Mouse (Mus musculus) macrophage (primary cell): ENCODE measurements around the gene Rabgap1. TPM values are rescaled to one million over a fixed set of nuclear protein-coding genes. Genes with fewer than 3 reads are reported as not detected.
"Not testable (repeated sequence)": the region's sequence is repeated elsewhere in the genome, so short reads cannot be mapped to it uniquely, and the experiment has no call there.

ENCODE experiments used
- H3K27ac ChIP-seq: fragments of 350-480 bp; formaldehyde crosslinking; 2 replicates; pipeline ENCODE4 v1.9.0; 2021
- H3K36me3 ChIP-seq: fragments of 350-480 bp; formaldehyde crosslinking; 2 replicates; pipeline ENCODE4 v1.9.0; 2021; ENCODE audit errors: inconsistent target
- H3K4me3 ChIP-seq: fragments of 350-480 bp; formaldehyde crosslinking; 2 replicates; pipeline ENCODE4 v1.9.0; 2021; ENCODE audit errors: inconsistent target
- H3K79me2 ChIP-seq: fragments of 350-480 bp; formaldehyde crosslinking; 2 replicates; pipeline ENCODE4 v1.9.0; 2021; ENCODE audit errors: inconsistent target
- WGBS: methylation state at CpG from one replicate; pipeline ENCODE4 v1.1.7; 2026; ENCODE audit warnings: inconsistent platforms; ENCODE audit not compliant: missing documents; 5-methylcytosine and 5-hydroxymethylcytosine counted together
- polyA plus RNA-seq: library from polyadenylated mRNA; stranded (reverse); fragments of 250-400 nt; gene quantifications from 3 replicates; pipeline ENCODE4 v1.2.4, GENCODE M21; 2018; ENCODE audit warnings: inconsistent platforms

Rabgap1 gene
- polyA plus RNA-seq, 1 experiment from 2014 or later, result 51.7 TPM

DNA sequence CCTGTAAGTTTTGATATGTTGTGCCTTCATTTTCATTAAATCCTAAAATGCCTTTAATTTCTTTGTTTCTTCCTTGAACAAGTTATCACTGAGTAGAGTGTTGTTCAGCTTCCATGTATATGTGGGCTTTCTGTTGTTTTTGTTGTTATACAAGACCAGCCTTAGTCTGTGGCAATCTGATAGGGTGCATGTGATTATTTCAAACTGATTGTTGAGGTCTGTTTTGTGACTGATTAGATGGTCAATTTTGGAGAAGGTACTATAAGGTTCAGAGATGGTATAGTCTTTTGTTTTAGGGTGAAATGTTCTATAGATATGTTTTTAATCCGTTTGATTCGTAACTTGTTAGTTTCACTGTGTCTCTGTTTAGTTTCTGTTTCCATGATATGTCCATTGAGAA, 37.0 kb downstream of the Rabgap1 start:
- no peaks in the 10 kb centered on the region for H3K79me2 ChIP-seq
- 91% methylated on average over 2 of the region's 2 CpGs for WGBS
- H3K36me3 ChIP-seq, result peaks cover 40% of the 10 kb centered on the region
- no peak overlapping the region for H3K27ac ChIP-seq
- H3K4me3 ChIP-seq, result no peak overlapping the region

DNA sequence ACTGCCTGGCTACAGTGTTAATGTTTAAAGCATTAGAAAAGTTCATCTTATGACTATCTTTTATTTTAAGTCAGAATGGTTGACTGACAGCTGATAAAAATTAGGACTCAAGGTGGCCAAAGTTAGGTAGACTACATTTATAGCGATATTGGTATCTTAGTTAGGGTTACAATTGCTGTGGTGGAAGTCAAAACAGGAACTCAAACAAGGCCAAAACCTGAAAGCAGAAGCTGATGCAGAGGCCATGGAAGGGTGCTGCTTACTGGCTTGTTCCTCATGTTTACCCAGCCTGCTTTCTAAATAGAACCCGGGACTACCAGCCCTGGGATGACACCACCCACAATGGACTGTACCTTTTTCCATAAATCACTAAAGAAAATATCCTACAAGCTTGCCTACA, 41.1 kb downstream of the Rabgap1 start:
- H3K36me3 ChIP-seq, result peaks cover 22% of the 10 kb centered on the region
- no peak overlapping the region for H3K27ac ChIP-seq
- WGBS, result 69% methylated on average over 2 of the region's 2 CpGs
- no peak overlapping the region for H3K4me3 ChIP-seq
- H3K79me2 ChIP-seq, result no peaks in the 10 kb centered on the region

DNA sequence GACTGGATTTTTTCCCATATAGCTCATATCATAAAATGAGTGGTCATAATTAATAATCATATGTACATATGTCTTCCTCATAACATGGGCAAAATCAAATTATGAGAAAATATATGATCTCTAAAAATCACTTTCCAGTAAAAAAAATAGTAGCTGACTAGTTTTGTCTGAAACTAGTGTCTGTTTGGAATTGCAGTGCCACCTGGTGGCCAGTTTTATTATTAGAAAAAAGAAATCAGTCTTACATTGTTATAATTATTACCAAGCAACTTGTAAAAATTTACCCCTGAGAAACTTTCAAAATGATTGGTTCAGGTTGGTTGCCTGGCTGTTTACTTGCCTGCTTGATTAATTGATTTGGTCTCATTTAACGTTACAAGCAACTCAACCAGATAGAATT, 42.3 kb downstream of the Rabgap1 start:
- Histone ChIP-seq H3K4me3 (no peak overlapping the region), H3K27ac (no peak overlapping the region), H3K79me2 (no peaks in the 10 kb centered on the region), H3K36me3 (peaks cover 23% of the 10 kb centered on the region)
- 92% methylated on average over 1 of the region's 1 CpGs for WGBS

DNA sequence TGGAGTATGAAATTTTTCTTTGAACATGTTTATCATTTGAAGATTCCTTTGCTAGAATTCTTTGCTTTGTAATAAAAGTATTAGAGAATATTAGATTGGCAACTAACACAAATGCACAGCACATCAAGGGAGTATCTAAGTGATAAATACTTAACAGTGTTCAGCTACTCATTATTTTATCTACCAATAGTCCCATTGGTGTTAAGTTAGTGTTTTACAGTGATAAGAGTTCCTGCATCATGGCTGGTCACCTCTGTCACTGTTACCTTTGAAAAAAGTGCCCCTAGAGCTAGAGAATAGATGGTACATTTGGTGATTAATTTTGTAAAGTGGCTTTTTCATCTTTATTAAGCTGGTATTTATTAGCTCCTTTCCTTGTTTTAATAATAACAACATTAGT, 43.3 kb downstream of the Rabgap1 start:
- Histone ChIP-seq H3K79me2 (no peaks in the 10 kb centered on the region), H3K4me3 (no peak overlapping the region), H3K27ac (no peak overlapping the region), H3K36me3 (peaks cover 34% of the 10 kb centered on the region)

DNA sequence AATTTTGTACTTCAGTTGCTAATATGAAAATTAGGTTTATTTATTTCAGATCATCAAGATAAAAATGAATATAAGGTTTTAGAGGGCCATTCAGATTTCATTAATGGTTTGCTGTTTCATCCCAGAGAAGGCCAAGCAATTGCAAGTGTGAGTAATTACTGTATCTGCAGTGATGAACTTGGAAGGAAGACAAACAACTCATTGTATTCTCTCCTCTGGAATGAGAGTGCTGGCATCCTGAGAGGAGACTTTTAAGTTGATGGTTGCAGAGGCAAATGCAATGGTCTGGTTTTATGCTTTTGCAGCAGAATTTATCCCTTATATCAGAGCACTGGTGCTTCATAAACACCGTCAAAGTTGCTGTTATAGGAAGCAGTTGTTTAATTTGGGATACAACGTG, 45.9 kb downstream of the Rabgap1 start:
- 100% methylated on average over 2 of the region's 2 CpGs for WGBS
- H3K27ac ChIP-seq, result no peak overlapping the region
- H3K36me3 ChIP-seq, result peaks cover 48% of the 10 kb centered on the region
- H3K79me2 ChIP-seq, result no peaks in the 10 kb centered on the region
- no peak overlapping the region for H3K4me3 ChIP-seq

DNA sequence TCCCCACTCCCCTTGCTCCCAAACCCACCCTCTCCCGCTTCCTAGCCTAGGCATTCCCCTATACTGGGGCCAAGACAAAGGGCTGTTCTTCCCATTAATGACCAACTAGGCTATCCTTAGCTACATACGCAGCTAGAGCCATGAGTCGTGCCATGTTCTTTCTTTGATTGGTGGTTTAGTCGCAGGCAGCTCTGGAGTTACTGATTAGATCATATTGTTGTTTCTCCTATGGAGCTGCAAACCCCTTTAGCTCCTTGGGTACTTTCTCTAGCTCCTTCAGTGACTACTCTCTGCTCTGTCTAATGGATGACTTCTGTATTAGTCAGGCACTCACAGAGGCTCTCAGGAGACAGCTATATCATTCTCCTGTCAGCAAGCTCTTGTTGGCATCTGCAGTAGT, 54.2 kb downstream of the Rabgap1 start:
- 100% methylated on average over 4 of the region's 4 CpGs for WGBS
- no peaks in the 10 kb centered on the region for H3K79me2 ChIP-seq
- peaks cover 65% of the 10 kb centered on the region for H3K36me3 ChIP-seq
- no peak overlapping the region for H3K27ac ChIP-seq
- H3K4me3 ChIP-seq, result no peak overlapping the region

DNA sequence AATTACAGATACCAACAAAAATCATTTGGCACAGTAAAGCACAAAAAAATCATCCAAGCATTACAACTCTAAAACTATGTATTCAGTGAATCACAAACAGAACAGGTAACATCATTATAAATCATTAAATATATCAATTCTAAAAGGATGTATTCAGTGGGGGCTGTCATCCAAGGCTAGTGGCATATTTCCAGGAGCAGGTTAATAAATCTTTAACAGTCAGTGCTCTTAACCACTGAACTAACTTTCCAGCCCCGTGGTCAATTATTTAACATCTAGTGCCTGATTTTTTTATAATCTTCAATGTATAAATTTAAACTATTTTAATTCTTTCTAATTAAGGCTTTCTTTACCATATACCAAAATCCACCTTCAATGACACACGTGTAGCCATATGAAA, 62.8 kb downstream of the Rabgap1 start:
- H3K36me3 ChIP-seq, result peaks cover 43% of the 10 kb centered on the region
- 80% methylated on average over 2 of the region's 2 CpGs for WGBS
- not testable (repeated sequence) for H3K79me2 ChIP-seq, H3K4me3 ChIP-seq, H3K27ac ChIP-seq

DNA sequence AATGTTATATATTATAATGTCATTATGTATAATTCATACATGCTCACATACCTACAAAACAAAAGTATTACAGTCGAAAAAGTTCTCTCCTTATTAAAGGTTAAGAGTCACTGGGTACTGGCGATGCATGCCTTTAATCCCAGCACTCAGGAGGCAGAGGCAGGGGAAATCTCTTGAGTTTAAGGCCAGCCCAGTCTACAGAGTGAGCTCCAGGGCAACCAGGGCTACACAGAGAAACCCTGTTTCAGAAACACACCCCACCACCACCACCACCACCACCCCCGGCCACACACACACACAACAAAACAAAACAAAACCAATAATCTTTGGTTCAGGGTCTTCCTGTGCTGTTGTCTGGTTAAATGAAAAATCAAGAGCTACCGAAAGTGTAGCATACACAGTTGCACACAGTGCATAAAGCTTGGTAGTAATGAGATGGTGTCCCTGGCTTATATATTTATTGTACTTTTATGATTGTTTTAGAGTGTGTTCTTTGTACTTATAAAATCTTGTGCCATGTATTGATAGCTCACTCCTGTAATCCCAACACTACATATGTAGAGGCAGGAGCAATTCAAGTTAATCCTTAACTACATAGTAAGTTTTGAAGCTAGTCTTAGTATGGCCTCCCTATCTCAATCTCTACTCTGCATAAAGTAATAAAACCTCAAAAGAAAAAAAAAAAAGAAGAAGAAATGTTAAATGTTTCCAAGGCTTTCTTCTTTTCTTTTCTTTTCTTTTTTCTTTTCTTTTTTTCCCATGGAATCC, 68.2 kb downstream of the Rabgap1 start:
- Histone ChIP-seq H3K36me3 (peaks cover 24% of the 10 kb centered on the region), H3K27ac (no peak overlapping the region), H3K79me2 (no peaks in the 10 kb centered on the region), H3K4me3 (no peak overlapping the region)
- 100% methylated on average over 4 of the region's 4 CpGs for WGBS

DNA sequence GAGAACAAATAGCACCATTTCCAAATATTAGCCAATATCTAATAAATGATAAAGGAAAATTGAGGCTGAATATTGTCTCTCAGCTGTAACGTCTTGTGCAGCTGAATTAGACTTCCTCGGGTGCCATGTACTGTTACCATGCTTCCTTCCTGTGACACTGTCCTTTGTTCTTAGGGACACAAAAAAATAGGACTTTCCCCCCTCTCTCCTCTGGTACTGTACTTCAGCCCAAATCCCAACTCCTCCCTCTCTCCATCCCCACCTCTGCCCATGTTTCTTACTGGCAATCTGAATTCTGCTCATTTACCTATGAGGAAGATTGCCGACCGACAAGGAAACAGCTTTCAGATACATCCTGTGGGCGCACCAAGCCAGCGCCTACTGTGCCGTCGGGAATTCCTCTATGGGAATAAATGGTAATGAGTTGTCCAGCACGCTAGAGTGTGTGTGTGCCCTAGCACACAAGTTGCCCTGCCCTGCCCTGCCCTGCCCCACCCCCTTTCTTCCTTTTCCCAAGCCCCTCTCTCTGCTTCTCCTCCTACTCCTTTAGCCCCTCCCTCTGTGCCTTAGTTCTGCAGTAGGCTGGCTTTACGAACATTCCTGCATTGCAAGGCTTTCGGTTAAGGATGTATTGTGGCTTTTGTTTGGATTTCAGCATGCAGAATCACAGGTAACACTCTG, 73.1 kb downstream of the Rabgap1 start, which contains the start of gene Gpr21:
Gene Gpr21 (plus strand): TSS at position 303 of the 681 bp plus-strand sequence.
- Histone ChIP-seq H3K36me3 (peaks cover 20% of the 10 kb centered on the region; the same call in 1 of the 2 replicates), H3K79me2 (no peaks in the 10 kb centered on the region)
- WGBS, result 84% methylated on average over 11 of the region's 11 CpGs

DNA sequence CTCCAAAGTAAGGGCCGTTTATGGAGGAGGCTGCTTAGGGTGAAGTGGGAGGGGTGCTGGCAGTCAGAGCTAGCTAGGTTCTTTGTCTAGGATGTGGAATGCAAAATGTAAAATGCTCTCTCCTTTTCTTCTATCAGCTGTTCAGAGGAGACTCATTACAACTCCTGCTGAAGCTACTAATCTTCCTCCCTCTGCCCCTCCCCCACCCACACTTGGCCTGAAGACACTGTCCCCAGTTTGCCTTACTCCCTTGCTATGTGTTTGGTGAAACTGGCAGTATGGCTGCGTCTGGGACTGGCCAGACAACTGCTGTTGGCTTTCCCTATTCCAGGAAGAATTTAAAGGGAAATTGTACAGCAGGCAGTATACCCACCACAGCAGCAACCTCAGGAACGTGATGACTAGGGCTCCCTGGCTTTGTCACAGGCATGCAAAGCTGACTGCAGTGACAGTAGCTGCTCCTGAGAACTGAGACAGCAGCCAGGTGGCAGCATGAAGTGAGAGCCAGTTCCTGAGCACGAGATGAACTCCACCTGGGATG, 73.9 kb downstream of the Rabgap1 start:
- peaks cover 19% of the 10 kb centered on the region; the same call in 1 of the 2 replicates for H3K36me3 ChIP-seq
- no peak overlapping the region for H3K27ac ChIP-seq
- H3K79me2 ChIP-seq, result no peaks in the 10 kb centered on the region
- no peak overlapping the region for H3K4me3 ChIP-seq
- WGBS, result 92% methylated on average over 4 of the region's 4 CpGs

More for the DNA sequence above, 73.1 kb downstream of the Rabgap1 start, which contains the start of gene Gpr21:
- Histone ChIP-seq H3K4me3 (no peak within 1 kb of the TSS), H3K27ac (no peak within 1 kb of the TSS)

DNA sequence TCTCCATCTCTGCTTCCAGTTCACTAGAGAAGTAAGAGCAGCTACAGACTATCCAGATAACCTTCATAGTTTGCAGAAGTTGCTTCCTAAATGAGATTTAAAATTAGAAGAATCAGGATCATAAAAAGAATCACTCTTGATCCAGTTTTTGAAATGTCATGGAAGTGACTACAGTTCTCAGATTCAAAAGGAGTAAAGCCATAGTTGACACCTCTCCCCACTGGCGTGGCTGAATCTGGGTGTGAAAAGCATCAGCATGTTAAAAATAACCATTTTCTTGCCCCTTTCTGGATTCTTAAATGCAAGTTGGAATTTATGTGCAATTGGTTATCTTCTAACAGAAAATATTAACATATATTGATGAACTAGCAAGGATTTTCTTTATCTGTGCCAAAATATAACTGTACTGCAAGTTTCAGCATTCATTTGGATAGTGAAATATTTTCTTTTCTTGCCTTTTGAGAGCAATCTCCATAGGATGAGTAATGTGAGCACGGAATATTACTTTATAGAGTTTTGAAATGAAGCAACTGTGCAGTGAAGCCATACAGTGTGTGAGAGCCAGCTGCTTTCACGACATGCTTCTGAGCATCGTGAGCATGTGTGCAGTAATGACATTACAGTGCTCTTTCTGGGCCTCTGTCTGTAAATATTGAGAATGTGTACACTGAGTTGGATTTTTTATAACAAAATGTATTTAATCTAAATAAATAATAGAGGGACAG, 75.6 kb downstream of the Rabgap1 start:
- no peak overlapping the region for H3K27ac ChIP-seq
- WGBS, result 98% methylated on average over 4 of the region's 4 CpGs
- H3K79me2 ChIP-seq, result no peaks in the 10 kb centered on the region
- no peak overlapping the region for H3K4me3 ChIP-seq
- H3K36me3 ChIP-seq, result peaks cover 11% of the 10 kb centered on the region; the same call in 1 of the 2 replicates

DNA sequence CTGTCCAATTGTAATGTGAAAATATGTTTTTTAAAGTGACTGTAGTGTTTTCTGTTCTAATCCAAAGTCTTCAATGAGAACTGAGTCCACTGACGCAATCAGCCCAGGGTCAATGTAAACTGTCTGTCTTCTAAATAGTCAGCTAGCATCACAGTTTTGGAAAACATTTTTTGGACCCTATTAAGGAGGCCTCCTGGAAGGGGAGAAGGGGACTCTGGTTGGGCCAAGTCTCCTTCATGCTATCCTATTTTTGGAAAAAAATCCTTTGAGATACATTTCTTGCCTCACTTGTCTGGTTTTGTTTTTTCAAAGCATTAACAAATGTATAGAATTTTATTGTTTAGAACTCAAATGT, 76.2 kb downstream of the Rabgap1 start:
- H3K4me3 ChIP-seq, result no peak overlapping the region
- no peaks in the 10 kb centered on the region for H3K79me2 ChIP-seq
- 100% methylated on average over 1 of the region's 1 CpGs for WGBS
- H3K36me3 ChIP-seq, result peaks cover 11% of the 10 kb centered on the region; the same call in 1 of the 2 replicates
- H3K27ac ChIP-seq, result no peak overlapping the region

DNA sequence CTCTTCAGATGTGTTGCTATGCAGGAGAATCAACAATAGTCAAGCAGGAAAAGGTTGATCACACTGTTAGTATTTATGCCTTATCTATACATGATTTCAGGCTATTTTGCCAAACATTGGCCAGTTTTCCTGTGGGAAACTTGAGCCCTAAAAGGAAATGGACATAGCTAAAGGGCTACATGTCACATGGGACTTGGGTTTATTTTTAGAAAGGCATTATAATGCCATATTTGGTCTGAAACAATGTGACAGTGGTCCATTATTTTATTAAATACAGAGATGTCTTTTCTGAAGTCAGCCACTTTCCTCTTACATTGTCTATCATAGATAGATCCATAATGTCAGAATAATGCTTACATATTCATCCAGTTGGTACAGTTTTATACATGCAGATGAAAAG, 84.5 kb downstream of the Rabgap1 start:
- Histone ChIP-seq H3K4me3 (no peak overlapping the region), H3K79me2 (no peaks in the 10 kb centered on the region), H3K27ac (no peak overlapping the region), H3K36me3 (no peaks in the 10 kb centered on the region; the same call in 1 of the 2 replicates)

DNA sequence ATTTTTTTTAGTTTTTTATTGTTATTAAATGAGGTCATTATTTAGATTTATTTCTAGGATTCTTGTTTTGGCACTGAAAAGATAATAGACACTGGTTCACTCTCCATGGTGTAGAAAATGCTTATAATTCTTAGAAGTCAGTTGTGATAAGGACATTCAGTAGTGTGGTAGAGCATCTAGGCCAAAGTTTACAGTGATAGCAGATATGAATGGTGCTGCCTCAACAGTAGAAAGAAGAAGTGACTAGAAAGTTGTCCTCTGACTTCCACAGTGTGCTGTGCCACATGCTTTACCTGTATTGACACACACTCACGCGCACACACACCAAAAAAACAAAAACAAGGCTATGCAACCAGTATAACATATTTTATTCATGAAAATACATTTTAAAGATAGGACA, 86.3 kb downstream of the Rabgap1 start:
- Histone ChIP-seq H3K36me3 (peaks cover 14% of the 10 kb centered on the region; the same call in 1 of the 2 replicates), H3K4me3 (no peak overlapping the region), H3K79me2 (no peaks in the 10 kb centered on the region), H3K27ac (no peak overlapping the region)
- 100% methylated on average over 2 of the region's 2 CpGs for WGBS

DNA sequence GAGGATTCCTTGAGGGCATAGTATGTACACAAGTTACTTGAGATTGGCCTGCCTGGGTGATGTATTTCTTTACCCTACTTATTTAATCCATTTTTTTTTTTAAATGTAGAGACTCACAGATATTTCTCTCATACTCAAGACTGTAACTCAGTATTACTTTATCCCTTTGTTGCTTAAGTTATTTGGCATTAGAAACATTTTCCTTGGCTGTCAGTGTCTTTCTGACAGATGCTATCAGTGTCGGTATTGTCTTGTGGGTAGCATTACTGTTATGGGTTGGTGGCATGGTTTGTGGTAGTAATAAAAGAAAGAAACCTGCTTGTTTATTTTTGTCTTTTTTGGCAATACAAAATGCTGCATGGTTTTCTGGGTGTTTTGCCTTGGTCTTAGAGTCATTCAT, 87.7 kb downstream of the Rabgap1 start:
- Histone ChIP-seq H3K4me3 (no peak overlapping the region), H3K79me2 (no peaks in the 10 kb centered on the region), H3K27ac (no peak overlapping the region), H3K36me3 (peaks cover 24% of the 10 kb centered on the region)
- WGBS, result 93% methylated on average over 1 of the region's 1 CpGs
